16 mouse cellular contexts compared by ENCODE assay signal in the genomic region with DNA sequence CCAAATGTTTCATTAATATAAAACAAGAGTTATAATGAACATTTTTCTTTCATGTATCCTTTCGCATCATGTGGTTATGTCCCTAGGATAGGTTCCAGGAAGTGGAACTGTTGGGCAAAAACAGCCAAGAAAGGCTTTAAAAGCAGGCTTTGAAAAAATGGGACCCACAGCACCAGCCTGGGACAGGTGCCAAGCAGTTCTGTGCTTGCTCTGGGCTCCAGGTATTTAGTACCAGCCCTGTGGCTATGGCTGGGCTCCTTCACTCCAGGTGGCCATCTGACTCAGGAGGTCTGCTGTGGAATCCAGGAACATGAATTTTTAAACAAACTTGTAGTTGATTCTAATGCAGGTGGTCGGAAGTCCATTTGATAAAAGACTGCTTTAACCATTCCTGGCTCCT.
DNase-seq lines count a peak whose midpoint lies in the region; ATAC-seq lines count a peak whose summit lies in the region.
"Had no signal": no experiment of that assay in that cellular context is flagged by ENCODE, and none has a peak within 500 bp of the region (broad histone marks: within the 10 kb centered on the region; RNA-seq: fewer than 3 reads in every experiment).

No protein-coding gene starts in this region.

- no peaks in the 10 kb centered on the region for H3K27me3 ChIP-seq in kidney, embryonic 14.5 days (ENCODE audit: control insufficient read depth, insufficient read depth, low read length)
- H3K27me3 ChIP-seq in forebrain, embryonic 16.5 days (replicated peaks; ENCODE audit: control insufficient read depth, insufficient read depth, low read length) = no peaks in the 10 kb centered on the region
- H3K27me3 ChIP-seq: CH12.LX; heart, embryonic 15.5 days; hindbrain, embryonic 12.5 days; limb, embryonic 12.5 days; liver, embryonic 15.5 days had no signal

- H3K9me3 ChIP-seq in kidney, embryonic 14.5 days (ENCODE audit: control insufficient read depth, low read length) = peaks cover 3% of the 10 kb centered on the region; the same call in 1 of the 2 replicates
- H3K9me3 ChIP-seq in forebrain, embryonic 16.5 days (ENCODE audit: control insufficient read depth, low read length) = no peaks in the 10 kb centered on the region
- H3K9me3 ChIP-seq: heart, embryonic 15.5 days; liver, embryonic 15.5 days had no signal

- no peaks in the 10 kb centered on the region for H3K36me3 ChIP-seq in kidney, embryonic 14.5 days (ENCODE audit: control insufficient read depth, insufficient read depth, low read length)
- no peaks in the 10 kb centered on the region for H3K36me3 ChIP-seq in forebrain, embryonic 16.5 days (ENCODE audit: control insufficient read depth, insufficient read depth)
- H3K36me3 ChIP-seq: heart, embryonic 15.5 days; hindbrain, embryonic 12.5 days; limb, embryonic 12.5 days; liver, embryonic 15.5 days had no signal

- no peak overlapping the region for H3K4me2 ChIP-seq in kidney, embryonic 14.5 days (replicated peaks; ENCODE audit: low read depth, low read length)
- H3K4me2 ChIP-seq in forebrain, embryonic 16.5 days (ENCODE audit: low read length) = no peak overlapping the region
- H3K4me2 ChIP-seq: heart, embryonic 15.5 days; hindbrain, embryonic 12.5 days; limb, embryonic 12.5 days; liver, embryonic 15.5 days had no signal

- H3K27ac ChIP-seq in kidney, embryonic 14.5 days (ENCODE audit: low read depth, low read length) = no peak overlapping the region
- peak overlapping the region; percentile 57; the same call in 1 of the 2 replicates for H3K27ac ChIP-seq in forebrain, embryonic 16.5 days (ENCODE audit: low read length)
- H3K27ac ChIP-seq: heart, embryonic 15.5 days; hindbrain, embryonic 12.5 days; kidney, postnatal 0 days; limb, embryonic 12.5 days; liver, embryonic 15.5 days; macrophage had no signal

- no peak overlapping the region for H3K4me3 ChIP-seq in kidney, embryonic 14.5 days (ENCODE audit: low read length)
- H3K4me3 ChIP-seq in forebrain, embryonic 16.5 days (replicated peaks; ENCODE audit: low read length) = no peak overlapping the region
- H3K4me3 ChIP-seq: heart, embryonic 15.5 days; hindbrain, embryonic 12.5 days; limb, embryonic 12.5 days; liver, embryonic 15.5 days had no signal

- 87% methylated on average over 2 of the region's 2 CpGs for WGBS in kidney, embryonic 14.5 days
- 56% methylated on average over 2 of the region's 2 CpGs for WGBS in forebrain, embryonic 16.5 days

- no peak overlapping the region for H3K9ac ChIP-seq in kidney, embryonic 14.5 days (ENCODE audit: low read depth, low read length)
- H3K9ac ChIP-seq in forebrain, embryonic 16.5 days (replicated peaks; ENCODE audit: low read depth, low read length) = no peak overlapping the region
- H3K9ac ChIP-seq: heart, embryonic 15.5 days; hindbrain, embryonic 12.5 days; limb, embryonic 12.5 days; liver, embryonic 15.5 days had no signal

- peak; percentile 16 for DNase-seq in kidney, adult 18-20 months
- DNase-seq in right cerebral cortex, postnatal 25 days = peak; percentile 5
- no peak for DNase-seq in right cerebral cortex, adult 2 months (ENCODE audit: low spot score in 2 of 2)
- no peak for DNase-seq in lung, postnatal 36 days
- DNase-seq in natural killer cell, adult 2 months (ENCODE audit: low spot score in 2 of 2) = no peak
- DNase-seq: adrenal gland, postnatal 36 days had no signal

- no peaks in the 10 kb centered on the region for H3K4me1 ChIP-seq in kidney, embryonic 14.5 days (ENCODE audit: control insufficient read depth, insufficient read depth, low read length)
- peaks cover 9% of the 10 kb centered on the region for H3K4me1 ChIP-seq in forebrain, embryonic 16.5 days (replicated peaks; ENCODE audit: control insufficient read depth, insufficient read depth, low read length)
- H3K4me1 ChIP-seq: heart, embryonic 15.5 days; limb, embryonic 12.5 days; liver, embryonic 15.5 days had no signal

- no peak for ATAC-seq in kidney, embryonic 14.5 days (ENCODE audit: low FRiP score, low TSS enrichment)
- ATAC-seq in forebrain, embryonic 16.5 days = no peak
- ATAC-seq: activated CD4-positive, CD25-positive, alpha-beta regulatory T cell, adult 4 months had no signal

Comparison
In these comparisons a context has a peak if more than half of its experiments do, and no peak if none do; other contexts are left out.
1. DNase-seq: peak in kidney, adult 18-20 months (single experiment) and right cerebral cortex, postnatal 25 days (single experiment); none in right cerebral cortex, adult 2 months (0 of 2), lung, postnatal 36 days (single experiment) and natural killer cell, adult 2 months (0 of 2).